Mouse (Mus musculus) lung, adult 2 months (tissue): ENCODE data around the gene Angptl2.

Source experiments
- CTCF ChIP-seq: fragments of 200-500 bp; IDR thresholded peaks from 2 replicates; pipeline ENCODE4 v1.5.1; 2011; ENCODE audit warnings: mild to moderate bottlenecking, low read length, control low read depth; ENCODE audit not compliant: insufficient read depth
- POLR2A ChIP-seq: fragments of 200-500 bp; IDR thresholded peaks from 2 replicates; pipeline ENCODE4 v1.6.1; 2011; ENCODE audit warnings: low read depth, mild to moderate bottlenecking, control low read depth, low read length, borderline replicate concordance; ENCODE audit errors: extremely low read depth

DNA sequence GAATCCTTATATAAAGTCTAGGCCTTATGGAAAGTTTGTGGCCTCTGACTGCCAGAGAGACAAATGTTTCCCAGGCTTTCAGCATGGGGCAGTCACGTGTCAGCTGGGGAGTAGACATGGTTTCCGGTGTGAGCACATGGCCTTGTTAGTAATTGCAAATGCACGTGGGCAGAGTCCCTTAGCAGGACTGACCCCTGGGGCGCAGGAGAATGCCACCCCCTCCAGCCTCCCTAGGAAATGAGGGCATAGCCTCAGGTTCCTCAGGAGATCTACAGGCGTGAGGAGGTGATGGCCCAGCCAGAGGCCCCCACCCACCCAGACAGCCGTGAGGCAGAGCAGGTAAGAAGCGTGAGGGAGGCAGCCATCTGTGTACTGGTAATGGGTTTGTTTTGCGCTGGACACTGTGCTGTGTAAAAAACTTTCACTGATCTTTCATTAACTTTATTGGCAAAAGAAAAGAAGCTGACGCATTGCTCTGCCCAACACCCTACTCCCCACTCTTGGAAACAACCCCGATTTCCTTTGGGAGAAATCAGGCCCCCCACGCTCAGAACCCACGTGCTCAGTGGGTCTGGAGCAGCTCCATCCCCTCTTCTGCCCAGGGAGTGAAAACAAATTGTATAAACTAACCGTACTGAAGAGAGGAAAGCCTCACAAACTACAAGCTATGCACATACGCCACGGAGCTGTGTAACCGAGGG, 35.8 kb upstream of the Angptl2 start:
- no peak for TF ChIP-seq CTCF
- TF ChIP-seq POLR2A: no peak
